Mouse (Mus musculus) hematopoietic stem cell, adult 5-6 weeks (primary cell): ENCODE results near the gene Tmem121b. TPM values are rescaled to one million over a fixed set of nuclear protein-coding genes. Genes with fewer than 3 reads are reported as not detected.

ENCODE experiments used
- ATAC-seq, 2 experiments: fragments of 125-278 bp in 1 of 2; replicated peaks in 1 of 2; 2 replicates each; pipeline ENCODE4 v1.8.0; 2016 to 2017; ENCODE audit warnings: inconsistent platforms in 2 of 2, mild to moderate bottlenecking in 2 of 2, moderate number of reproducible peaks in 2 of 2, low read depth in 1 of 2, moderate TSS enrichment in 1 of 2; ENCODE audit not compliant: low FRiP score in 2 of 2, poor library complexity in 2 of 2, severe bottlenecking in 2 of 2, insufficient read depth in 1 of 2, low TSS enrichment in 1 of 2
- total RNA-seq: library from RNA; stranded (forward); fragments of 172-1452, 232-1000 nt; gene quantifications from 2 replicates; pipeline ENCODE4 v1.2.3, GENCODE M21; 2017

The Tmem121b gene
- total RNA-seq, 1 experiment from 2014 or later, result 2.8 TPM

- ATAC-seq, result no peak
Measured at GRCm38 (mm10) chr6:120505531-120505930, 11.9 kb upstream of the Tmem121b start.

- no peak for ATAC-seq
Measured at GRCm38 (mm10) chr6:120504051-120504450, 10.4 kb upstream of the Tmem121b start.

GRCm38 (mm10) chr6:120496544-120496943, 2.9 kb upstream of the Tmem121b start:
- ATAC-seq, result no peak

GRCm38 (mm10) chr6:120492499-120493373, 871 bp downstream of the Tmem121b start:
- ATAC-seq, result 0 out of 4 replicates have a peak, but pooled peaks have one; percentile 0 to 2

- ATAC-seq, result peak; percentile 9 to 20; a peak in 1 of 4 replicates
Measured at GRCm38 (mm10) chr6:120491862-120492498, 1.6 kb downstream of the Tmem121b start.

- no peak for ATAC-seq
Measured at GRCm38 (mm10) chr6:120491064-120491463, 2.5 kb downstream of the Tmem121b start.

GRCm38 (mm10) chr6:120489461-120489860, 4.1 kb downstream of the Tmem121b start:
- ATAC-seq, result no peak

- peak; percentile 14 to 39; a peak in 3 of 4 replicates for ATAC-seq
Measured at GRCm38 (mm10) chr6:120488647-120489046, 5.0 kb downstream of the Tmem121b start.

GRCm38 (mm10) chr6:120486051-120486510, 7.5 kb downstream of the Tmem121b start:
- ATAC-seq, result peak; percentile 29 to 34; a peak in 3 of 4 replicates

GRCm38 (mm10) chr6:120485038-120485437, 8.6 kb downstream of the Tmem121b start:
- no peak for ATAC-seq

GRCm38 (mm10) chr6:120483211-120483626, 10.4 kb downstream of the Tmem121b start:
- 0 out of 4 replicates have a peak, but pooled peaks of 1 of the 2 experiments have one; percentile 15 for ATAC-seq

GRCm38 (mm10) chr6:120482756-120483155, 10.9 kb downstream of the Tmem121b start:
- ATAC-seq, result no peak

GRCm38 (mm10) chr6:120482021-120482420, 11.6 kb downstream of the Tmem121b start:
- ATAC-seq, result no peak

- no peak for ATAC-seq
Measured at GRCm38 (mm10) chr6:120481538-120481937, 12.1 kb downstream of the Tmem121b start.

GRCm38 (mm10) chr6:120480361-120480760, 13.2 kb downstream of the Tmem121b start:
- ATAC-seq, result no peak

GRCm38 (mm10) chr6:120479302-120479701, 14.3 kb downstream of the Tmem121b start:
- peak; percentile 60 to 74 for ATAC-seq

GRCm38 (mm10) chr6:120475288-120475687, 18.3 kb downstream of the Tmem121b start:
- no peak for ATAC-seq

- ATAC-seq, result peak; percentile 81 to 89
Measured at GRCm38 (mm10) chr6:120473427-120473826, 20.2 kb downstream of the Tmem121b start.
